Mouse (Mus musculus) MEL (cell line): ENCODE results near the gene Polr3c.

ENCODE experiments used
- CTCF ChIP-seq, 3 experiments: IDR thresholded peaks in 2 of 3; conservative IDR thresholded peaks in 1 of 3; 2 replicates each; pipeline ENCODE4 v1.5.1; 2011 to 2012; ENCODE audit warnings: low read length in 3 of 3, low read depth in 2 of 3, mild to moderate bottlenecking in 2 of 3, improper control_type of control experiment in 1 of 3, inconsistent platforms in 1 of 3, mixed read lengths in 1 of 3, moderate library complexity in 1 of 3; ENCODE audit not compliant: control insufficient read depth in 1 of 3, insufficient read depth in 1 of 3, poor library complexity in 1 of 3, severe bottlenecking in 1 of 3
- ELF1 ChIP-seq: IDR thresholded peaks from 2 replicates; pipeline ENCODE4 v1.6.1; 2014; ENCODE audit warnings: low read depth, mild to moderate bottlenecking, inconsistent platforms, low read length, improper control_type of control experiment, moderate library complexity
- EP300 ChIP-seq, 2 experiments: IDR thresholded peaks; 2 replicates each; pipeline ENCODE4 v1.6.1; 2011; ENCODE audit warnings: improper control_type of control experiment in 2 of 2, low read length in 2 of 2, low read depth in 1 of 2, mild to moderate bottlenecking in 1 of 2
- ETS1 ChIP-seq: IDR thresholded peaks from 2 replicates; pipeline ENCODE4 v1.6.1; 2012; ENCODE audit warnings: low read depth, mild to moderate bottlenecking, inconsistent platforms, low read length, improper control_type of control experiment, moderate library complexity
- KAT2A ChIP-seq: conservative IDR thresholded peaks from 2 replicates; pipeline ENCODE4 v1.6.1; 2012; ENCODE audit warnings: low read depth, low read length, improper control_type of control experiment, inconsistent platforms
- MAFK ChIP-seq: IDR thresholded peaks from 2 replicates; pipeline ENCODE4 v1.6.1; 2011; ENCODE audit warnings: low read depth, mild to moderate bottlenecking, low read length, improper control_type of control experiment, borderline replicate concordance
- MAX ChIP-seq: IDR thresholded peaks from 2 replicates; pipeline ENCODE4 v1.6.1; 2011; ENCODE audit warnings: low read length, improper control_type of control experiment
- MXI1 ChIP-seq: IDR thresholded peaks from 2 replicates; pipeline ENCODE4 v1.6.1; 2011; ENCODE audit warnings: mild to moderate bottlenecking, low read depth, low read length, improper control_type of control experiment
- POLR2A ChIP-seq, 2 experiments: IDR thresholded peaks; 2 replicates each; pipeline ENCODE4 v1.6.1; 2011 to 2012; ENCODE audit warnings: low read length in 2 of 2, mild to moderate bottlenecking in 2 of 2, control low read depth in 1 of 2, improper control_type of control experiment in 1 of 2, low read depth in 1 of 2, moderate library complexity in 1 of 2; ENCODE audit not compliant: control insufficient read depth in 1 of 2, insufficient read depth in 1 of 2, poor library complexity in 1 of 2
- TAL1 ChIP-seq: IDR thresholded peaks from 2 replicates; pipeline ENCODE4 v1.6.1; 2012; ENCODE audit warnings: mild to moderate bottlenecking, inconsistent platforms, low read length, moderate library complexity, mixed read lengths
- USF1 ChIP-seq: IDR thresholded peaks from 2 replicates; pipeline ENCODE4 v1.6.1; 2014; ENCODE audit warnings: low read depth, mild to moderate bottlenecking, inconsistent platforms, low read length, improper control_type of control experiment, moderate library complexity
- ZNF384 ChIP-seq: IDR thresholded peaks from 2 replicates; pipeline ENCODE4 v1.6.1; 2012; ENCODE audit warnings: low read depth, mild to moderate bottlenecking, inconsistent platforms, low read length, improper control_type of control experiment

DNA sequence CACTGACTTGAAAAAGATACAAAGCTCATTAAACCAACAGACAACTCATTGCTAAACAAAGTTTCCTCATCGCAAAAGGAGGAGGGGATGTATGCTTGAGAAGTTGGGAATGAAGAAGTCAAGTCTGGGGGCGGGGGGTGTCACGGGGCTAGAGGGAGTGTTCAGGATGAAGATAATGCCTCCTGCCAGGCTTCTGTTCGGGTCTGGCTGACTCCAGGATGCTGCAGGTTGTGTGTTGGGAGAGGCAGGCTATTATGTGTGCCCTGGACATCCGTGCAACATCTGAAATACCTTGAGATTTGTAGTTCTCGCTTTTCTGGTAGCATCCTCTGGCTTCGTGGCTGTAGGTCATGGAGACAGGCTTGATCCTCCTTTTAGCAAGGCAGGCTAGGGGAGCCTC lies 49.0 kb downstream of the Polr3c start:
- no peak for TF ChIP-seq KAT2A
- TF ChIP-seq MAX: no peak; the same call in 1 of the 2 replicates
- no peak for TF ChIP-seq EP300 (IDR thresholded peaks at IDR 0.05; ENCODE audit: low read depth in 1 of 2, low read length in 2 of 2)
- TF ChIP-seq CTCF (IDR thresholded peaks at IDR 0.05 in 2 of 3, conservative IDR thresholded peaks at IDR 0.05 in 1 of 3; ENCODE audit: control insufficient read depth in 1 of 3, insufficient read depth in 1 of 3, low read depth in 2 of 3, low read length in 3 of 3, poor library complexity in 1 of 3, severe bottlenecking in 1 of 3): no peak
- no peak for TF ChIP-seq MAFK
- no peak for TF ChIP-seq ETS1
- TF ChIP-seq POLR2A (IDR thresholded peaks at IDR 0.05; ENCODE audit: control insufficient read depth in 1 of 2, insufficient read depth in 1 of 2, low read depth in 1 of 2, low read length in 2 of 2, poor library complexity in 1 of 2): no peak
- TF ChIP-seq MXI1: no peak
- TF ChIP-seq ZNF384: no peak
- TF ChIP-seq ELF1: no peak
- no peak for TF ChIP-seq TAL1
- TF ChIP-seq USF1: no peak
